In genomic region chr12:36157638-36158308, GRCm38 (mm10) we compare ENCODE assay signal across 8 mouse cellular contexts. TPM values are rescaled to one million over a fixed set of nuclear protein-coding genes. Genes with fewer than 3 reads are reported as not detected.
DNase-seq lines count a peak whose midpoint lies in the region; ATAC-seq and TF ChIP-seq lines count a peak whose summit lies in the region.

Gene Bzw2 (minus strand): TSS chr12:36158080.

- peak; percentile 79 for DNase-seq in CD4-positive, CD25-positive, alpha-beta regulatory T cell, adult 2 months (ENCODE audit: low read depth, low spot score)
- peak; percentile 57 for DNase-seq in brain, embryonic 18.5 days (ENCODE audit: low read depth, low spot score)
- peak; percentile 63 for DNase-seq in liver, adult 2 months (ENCODE audit: extremely low read depth, low read depth, low spot score)
- peak; percentile 57 to 78 for DNase-seq in spleen, postnatal 4 days (ENCODE audit: low spot score in 2 of 2)

- peak within 1 kb of the TSS; percentile 84 for H3K4me2 ChIP-seq in heart, embryonic 11.5 days
- H3K4me2 ChIP-seq in kidney, embryonic 16.5 days (replicated peaks; ENCODE audit: low read depth, low read length), result peak within 1 kb of the TSS; percentile 65

- H3K4me1 ChIP-seq in erythroblast, embryonic 14.5 days (ENCODE audit: control insufficient read depth), result peaks cover 42% of the 10 kb centered on the region
- H3K4me1 ChIP-seq in heart, embryonic 11.5 days (ENCODE audit: control insufficient read depth, insufficient read depth, low read length), result peaks cover 15% of the 10 kb centered on the region; the same call in 1 of the 2 replicates
- peaks cover 23% of the 10 kb centered on the region for H3K4me1 ChIP-seq in kidney, embryonic 16.5 days (ENCODE audit: insufficient read depth, low read length)
- peaks cover 12% of the 10 kb centered on the region for H3K4me1 ChIP-seq in liver, adult 2 months (ENCODE audit: control insufficient read depth, insufficient read depth, low read length)

- 4% methylated on average over 26 of the region's 26 CpGs for WGBS in heart, embryonic 11.5 days (ENCODE audit: insufficient replicate concordance)
- 2% methylated on average over 26 of the region's 26 CpGs for WGBS in kidney, embryonic 16.5 days
- WGBS in liver, adult 2 months, result 2% methylated on average over 26 of the region's 26 CpGs

- ATAC-seq in heart, embryonic 11.5 days (replicated peaks; ENCODE audit: insufficient number of reproducible peaks, low FRiP score, low TSS enrichment), result peak; percentile 47
- ATAC-seq in kidney, embryonic 16.5 days (ENCODE audit: low FRiP score, low TSS enrichment), result peak; percentile 37; the same call in 1 of the 2 replicates
- peak; percentile 28 for ATAC-seq in monocyte, adult 5-6 weeks (replicated peaks; ENCODE audit: insufficient number of reproducible peaks, low FRiP score, low TSS enrichment, poor library complexity, severe bottlenecking)

- no peak for TF ChIP-seq POLR2A in liver, adult 2 months (IDR thresholded peaks at IDR 0.05; ENCODE audit: extremely low read depth, insufficient read depth, low read length)

- H3K27ac ChIP-seq in heart, embryonic 11.5 days (ENCODE audit: low read depth, low read length), result peak within 1 kb of the TSS; percentile 92
- peak within 1 kb of the TSS; percentile 89 for H3K27ac ChIP-seq in kidney, embryonic 16.5 days (ENCODE audit: low read length)
- peak within 1 kb of the TSS; percentile 77 for H3K27ac ChIP-seq in liver, adult 2 months (replicated peaks; ENCODE audit: insufficient read depth, low read depth, low read length)

- peaks cover 3% of the 10 kb centered on the region; the same call in 1 of the 2 replicates for H3K79me2 ChIP-seq in liver, adult 2 months (ENCODE audit: control insufficient read depth, insufficient read depth, low read length)

- H3K9ac ChIP-seq in heart, embryonic 11.5 days (ENCODE audit: low read depth, low read length), result peak within 1 kb of the TSS; percentile 94
- peak within 1 kb of the TSS; percentile 91 for H3K9ac ChIP-seq in kidney, embryonic 16.5 days (replicated peaks; ENCODE audit: low read length)
- H3K9ac ChIP-seq in liver, adult 2 months (ENCODE audit: low read depth, low read length), result peak within 1 kb of the TSS; percentile 63

- TF ChIP-seq CTCF in liver, adult 2 months (IDR thresholded peaks at IDR 0.05; ENCODE audit: low read depth, low read length), result no peak

- H3K27me3 ChIP-seq in erythroblast, embryonic 14.5 days (ENCODE audit: control insufficient read depth), result no peaks in the 10 kb centered on the region
- H3K27me3 ChIP-seq in heart, embryonic 11.5 days (ENCODE audit: control insufficient read depth, insufficient read depth, low read length), result no peaks in the 10 kb centered on the region
- no peaks in the 10 kb centered on the region for H3K27me3 ChIP-seq in kidney, embryonic 16.5 days (ENCODE audit: insufficient read depth, low read length)
- H3K27me3 ChIP-seq in liver, adult 2 months (ENCODE audit: control insufficient read depth, insufficient read depth, low read length), result no peaks in the 10 kb centered on the region

- H3K4me3 ChIP-seq in erythroblast, embryonic 14.5 days (replicated peaks), result peak within 1 kb of the TSS; percentile 90
- peak within 1 kb of the TSS; percentile 93 for H3K4me3 ChIP-seq in heart, embryonic 11.5 days (ENCODE audit: low read depth, low read length)
- H3K4me3 ChIP-seq in kidney, embryonic 16.5 days (ENCODE audit: low read length), result peak within 1 kb of the TSS; percentile 85
- H3K4me3 ChIP-seq in liver, adult 2 months (ENCODE audit: insufficient read depth, low read depth, low read length), result peak within 1 kb of the TSS; percentile 70

- no peaks in the 10 kb centered on the region for H3K36me3 ChIP-seq in erythroblast, embryonic 14.5 days (ENCODE audit: control insufficient read depth)
- no peaks in the 10 kb centered on the region for H3K36me3 ChIP-seq in heart, embryonic 11.5 days (ENCODE audit: control insufficient read depth, insufficient read depth, low read length)
- H3K36me3 ChIP-seq in kidney, embryonic 16.5 days (ENCODE audit: insufficient read depth, low read length), result no peaks in the 10 kb centered on the region; the same call in 1 of the 2 replicates
- H3K36me3 ChIP-seq in liver, adult 2 months (ENCODE audit: control insufficient read depth, insufficient read depth, low read length), result no peaks in the 10 kb centered on the region

- no peaks in the 10 kb centered on the region for H3K9me3 ChIP-seq in erythroblast, embryonic 14.5 days (ENCODE audit: control insufficient read depth, low read length)
- H3K9me3 ChIP-seq in heart, embryonic 11.5 days (replicated peaks; ENCODE audit: control insufficient read depth, low read length), result no peaks in the 10 kb centered on the region
- H3K9me3 ChIP-seq in kidney, embryonic 16.5 days (ENCODE audit: low read length), result no peaks in the 10 kb centered on the region

RNA-seq across cellular contexts. Expression of gene Bzw2, which starts in this region (rescaled TPM):
- polyA plus RNA-seq in erythroblast, embryonic 14.5 days (2012), result 0.20 and 0.22 TPM in 2 replicates
- 223 and 238 TPM in 2 replicates for polyA plus RNA-seq in heart, embryonic 11.5 days (2014; fragmentation: Nextera tagmentation; extraction: Ambion mirVana)
- polyA plus RNA-seq in kidney, embryonic 16.5 days (2015; fragmentation: Nextera tagmentation; extraction: Ambion mirVana), result 198 and 218 TPM in 2 replicates
- 7.5 and 8.5 TPM in 2 replicates for total RNA-seq in liver, adult 2 months (2014; rRNA removed)
- polyA plus RNA-seq in liver, adult 2 months (2012; rRNA removed), result 2.4 and 2.5 TPM in 2 replicates
- total RNA-seq in monocyte, adult 5-6 weeks (2017), result 22.1 to 32.7 TPM (median 24.8 TPM) in 3 replicates

Comparison
In these comparisons a context has a peak if more than half of its experiments do, and no peak if none do; other contexts are left out.
1. Peak in every context shown above with its lines: DNase-seq, ATAC-seq, H3K4me3 ChIP-seq and H3K27ac ChIP-seq.
2. RNA of gene Bzw2 (polyA plus RNA-seq): 223 to 238 TPM in heart, embryonic 11.5 days and 198 to 218 TPM in kidney, embryonic 16.5 days; 2.4 to 2.5 TPM in liver, adult 2 months and 0.20 to 0.22 TPM in erythroblast, embryonic 14.5 days; every median in the first group is over 10 times any median in the second.